Mouse (Mus musculus) heart, adult 2 months (tissue): Measurements from ENCODE around the gene Pif1. TPM values are rescaled to one million over a fixed set of nuclear protein-coding genes. Genes with fewer than 3 reads are reported as not detected.
A peak's percentile ranks its signal among the peaks of the same experiment; 100 is the strongest.

ENCODE experiments used
- DNase-seq, 2 experiments: peaks; one replicate each; pipeline ENCODE4 v3.0.0; 2021
- H3K27ac ChIP-seq: fragments of 200-600 bp; 2 replicates; pipeline ENCODE4 v1.8.1; 2022
- H3K27me3 ChIP-seq: fragments of 200-500 bp; 2 replicates; pipeline ENCODE4 v1.6.1; 2012; ENCODE audit warnings: mild to moderate bottlenecking, low read length, inconsistent platforms, mixed read lengths; ENCODE audit not compliant: control insufficient read depth, insufficient read depth
- H3K36me3 ChIP-seq: fragments of 200-500 bp; 2 replicates; pipeline ENCODE4 v1.6.1; 2012; ENCODE audit warnings: low read length, inconsistent platforms; ENCODE audit not compliant: control insufficient read depth, insufficient read depth
- H3K4me1 ChIP-seq: fragments of 200-500 bp; 2 replicates; pipeline ENCODE4 v1.6.1; 2011; ENCODE audit warnings: low read length; ENCODE audit not compliant: control insufficient read depth, insufficient read depth
- H3K4me3 ChIP-seq: fragments of 200-600 bp; 2 replicates; pipeline ENCODE4 v1.8.1; 2022
- H3K79me2 ChIP-seq: fragments of 200-500 bp; replicated peaks from 2 replicates; pipeline ENCODE4 v1.6.1; 2012; ENCODE audit warnings: mild to moderate bottlenecking, inconsistent platforms, low read length, moderate library complexity, mixed read lengths; ENCODE audit not compliant: control insufficient read depth, insufficient read depth
- H3K9ac ChIP-seq: fragments of 200-500 bp; 2 replicates; pipeline ENCODE4 v1.6.1; 2012; ENCODE audit warnings: low read depth, mild to moderate bottlenecking, control low read depth, inconsistent platforms, low read length, mixed read lengths
- CTCF ChIP-seq: fragments of 200-600 bp; IDR thresholded peaks from 2 replicates; pipeline ENCODE4 v1.8.1; 2022; ENCODE audit warnings: antibody characterized with exemption, mild to moderate bottlenecking, moderate library complexity
- EP300 ChIP-seq: fragments of 200-500 bp; IDR thresholded peaks from 2 replicates; pipeline ENCODE4 v1.6.1; 2011; ENCODE audit warnings: low read depth, low read length, control low read depth; ENCODE audit not compliant: insufficient read depth
- POLR2A ChIP-seq: fragments of 200-500 bp; IDR thresholded peaks from 2 replicates; pipeline ENCODE4 v1.6.1; 2011; ENCODE audit warnings: mild to moderate bottlenecking, low read depth, low read length, control low read depth; ENCODE audit not compliant: insufficient read depth
- WGBS: fragments of 180-500 bp; shearing (Covaris S2); methylation state at CpG from one replicate; pipeline ENCODE4 v1.1.7; 2018; 5-methylcytosine and 5-hydroxymethylcytosine counted together
- intact Hi-C: fragments of 180-260 bp; cut with DNase I; formaldehyde crosslinking; loops from one replicate; pipeline ENCODE4 v1.15.1; 2025
- polyA plus RNA-seq: library from polyadenylated mRNA; depleted of rRNA; stranded (reverse); fragments of >200 nt; gene quantifications from 2 replicates; pipeline ENCODE4 v1.2.3, GENCODE M21; 2012
- total RNA-seq, 2 experiments: library from RNA; stranded (reverse); gene quantifications; 2 replicates each; pipeline ENCODE4 v1.2.3; 2021

The Pif1 gene
- total and polyA plus RNA-seq, 3 experiments = 0.23 TPM; not detected in 2

GRCm38 (mm10) chr9:65630631-65631353 is 43.8 kb downstream of the Pif1 start:
- Histone ChIP-seq H3K27me3 (no peaks in the 10 kb centered on the region), H3K36me3 (no peaks in the 10 kb centered on the region), H3K9ac (peak overlapping the region; percentile 87), H3K4me3 (peak overlapping the region; percentile 59), H3K4me1 (no peaks in the 10 kb centered on the region), H3K79me2 (no peaks in the 10 kb centered on the region), H3K27ac (peak overlapping the region; percentile 78)
- DNase-seq = peak; percentile 57 to 65
- intact Hi-C loops = no loop called here
- WGBS = under 1% methylated on average over 70 of the region's 78 CpGs
- TF ChIP-seq CTCF (no peak), EP300 (no peak)

GRCm38 (mm10) chr9:65631354-65632021 is 44.5 kb downstream of the Pif1 start:
- no peaks in the 10 kb centered on the region for H3K79me2 ChIP-seq
- intact Hi-C loops = no loop called here
- H3K4me3 ChIP-seq = peak overlapping the region; percentile 59
- DNase-seq = peak in 1 of 2 experiments; percentile 23
- H3K27ac ChIP-seq = peak overlapping the region; percentile 78
- 54% methylated on average over 16 of the region's 16 CpGs for WGBS
- H3K27me3 ChIP-seq = no peaks in the 10 kb centered on the region
- no peaks in the 10 kb centered on the region for H3K4me1 ChIP-seq
- no peaks in the 10 kb centered on the region for H3K36me3 ChIP-seq
- peak overlapping the region; percentile 87 for H3K9ac ChIP-seq
- no peak for TF ChIP-seq POLR2A
- no peak for TF ChIP-seq CTCF
- no peak for TF ChIP-seq EP300

GRCm38 (mm10) chr9:65635766-65636165 is 48.8 kb downstream of the Pif1 start:
- DNase-seq = no peak
- Histone ChIP-seq H3K4me3 (no peak overlapping the region), H3K27ac (no peak overlapping the region), H3K36me3 (0 out of 2 replicates have a peak, but pooled peaks cover 3% of the 10 kb centered on the region), H3K4me1 (peaks cover 5% of the 10 kb centered on the region), H3K27me3 (no peaks in the 10 kb centered on the region), H3K9ac (no peak overlapping the region), H3K79me2 (peaks cover 1% of the 10 kb centered on the region; the same call in 1 of the 2 replicates)
- TF ChIP-seq EP300 (no peak), POLR2A (no peak), CTCF (no peak)
- intact Hi-C loops = no loop called here
- WGBS = 47% methylated on average over 1 of the region's 1 CpGs

GRCm38 (mm10) chr9:65636926-65637325 is 50.0 kb downstream of the Pif1 start:
- intact Hi-C loops = no loop called here
- peaks cover 9% of the 10 kb centered on the region for H3K4me1 ChIP-seq
- no peak for TF ChIP-seq EP300
- no peak for TF ChIP-seq POLR2A
- TF ChIP-seq CTCF = no peak

GRCm38 (mm10) chr9:65639065-65639464 is 52.1 kb downstream of the Pif1 start:
- WGBS = 47% methylated on average over 5 of the region's 5 CpGs
- TF ChIP-seq CTCF (no peak), POLR2A (no peak), EP300 (no peak)
- Histone ChIP-seq H3K27ac (peak overlapping the region; percentile 20), H3K4me1 (peaks cover 9% of the 10 kb centered on the region), H3K27me3 (no peaks in the 10 kb centered on the region), H3K4me3 (no peak overlapping the region), H3K9ac (no peak overlapping the region), H3K79me2 (peaks cover 1% of the 10 kb centered on the region; the same call in 1 of the 2 replicates), H3K36me3 (peaks cover 5% of the 10 kb centered on the region; the same call in 1 of the 2 replicates)
- DNase-seq = no peak
- intact Hi-C loops = no loop called here

More at GRCm38 (mm10) chr9:65636926-65637325, 50.0 kb downstream of the Pif1 start:
- Histone ChIP-seq H3K27ac (no peak overlapping the region), H3K9ac (no peak overlapping the region), H3K36me3 (peaks cover 4% of the 10 kb centered on the region; the same call in 1 of the 2 replicates), H3K27me3 (no peaks in the 10 kb centered on the region), H3K4me3 (no peak overlapping the region), H3K79me2 (peaks cover 1% of the 10 kb centered on the region; the same call in 1 of the 2 replicates)
- WGBS = 79% methylated on average over 4 of the region's 4 CpGs
- DNase-seq = no peak
